Mouse (Mus musculus) monocyte, adult 5-6 weeks (primary cell): ENCODE data around the gene Ccdc171. TPM values are rescaled to one million over a fixed set of nuclear protein-coding genes. Genes with fewer than 3 reads are reported as not detected.

Experiments used
- ATAC-seq: fragments of 153-309, 156-312 bp; replicated peaks from 2 replicates; pipeline ENCODE4 v1.8.0; 2017; ENCODE audit warnings: mild to moderate bottlenecking; ENCODE audit not compliant: low TSS enrichment, insufficient number of reproducible peaks, severe bottlenecking, poor library complexity, low FRiP score
- total RNA-seq: library from RNA; stranded (forward); fragments of 200-1000, 200-491, 200-594 nt; gene quantifications from 3 replicates; pipeline ENCODE4 v1.2.3, GENCODE M21; 2017

Ccdc171 gene
- total RNA-seq, 1 experiment from 2014 or later, result 24.0 TPM

- ATAC-seq, result no peak
These were observed 336.4 kb downstream of the Ccdc171 start for GRCm38 (mm10) chr4:83861706-83862105.

- no peak for ATAC-seq
These were observed 336.9 kb downstream of the Ccdc171 start for GRCm38 (mm10) chr4:83862295-83862694.

GRCm38 (mm10) chr4:83876600-83876999, 351.3 kb downstream of the Ccdc171 start:
- ATAC-seq, result no peak

- no peak for ATAC-seq
These were observed 352.9 kb downstream of the Ccdc171 start for GRCm38 (mm10) chr4:83878236-83878635.

- ATAC-seq, result no peak
These were observed 363.2 kb downstream of the Ccdc171 start for GRCm38 (mm10) chr4:83888459-83889054.

GRCm38 (mm10) chr4:83902081-83902645, 376.8 kb downstream of the Ccdc171 start:
- no peak for ATAC-seq

Other genes starting within 250 kb of the Ccdc171 start
- gene Ttc39b, start 201.3 kb upstream of the Ccdc171 start, total RNA-seq, result 21.4 to 51.4 TPM (median 30.0 TPM) in 3 replicates
- gene Snapc3, start 107.8 kb upstream of the Ccdc171 start, total RNA-seq, result 31.8 to 72.7 TPM (median 37.9 TPM) in 3 replicates
- 133 to 185 TPM (median 138 TPM) in 3 replicates for gene Psip1, start 39.1 kb upstream of the Ccdc171 start, total RNA-seq